Mouse (Mus musculus): ENCODE measurements around the gene Bmp5. TPM values are rescaled to one million over a fixed set of nuclear protein-coding genes. Genes with fewer than 3 reads are reported as not detected.

Bmp5 gene
- polyA plus RNA-seq (2012; fragmentation: generic; extraction: Trizol) = not detected

GRCm38 (mm10) chr9:75775129-75775845 is at the start of gene Bmp5:
Gene Bmp5, plus strand, starts transcription at chr9:75775364.
- H3ac ChIP-seq (ENCODE audit: control insufficient read depth, insufficient read length) = no peak within 1 kb of the TSS
- H3K36me3 ChIP-seq (ENCODE audit: control insufficient read depth, insufficient read depth) = no peaks in the 10 kb centered on the region
- TF ChIP-seq TCF3 (IDR thresholded peaks at IDR 0.05; ENCODE audit: insufficient read length, low read depth) (no peak), USF1 (IDR thresholded peaks at IDR 0.05; ENCODE audit: low read depth) (no peak), POLR2AphosphoS2 (IDR thresholded peaks at IDR 0.05; ENCODE audit: insufficient read length, low read depth) (no peak), MYOD1 (IDR thresholded peaks at IDR 0.05; ENCODE audit: control insufficient read depth in 1 of 3, insufficient read length in 2 of 3, low read depth in 2 of 3) (no peak), POLR2A (IDR thresholded peaks at IDR 0.05; ENCODE audit: insufficient read length, low read depth) (no peak), CEBPB (IDR thresholded peaks at IDR 0.05; ENCODE audit: insufficient read depth, poor library complexity, severe bottlenecking) (no peak), E2F4 (IDR thresholded peaks at IDR 0.05; ENCODE audit: insufficient read depth) (no peak), TCF12 (IDR thresholded peaks at IDR 0.05; ENCODE audit: insufficient read depth, poor library complexity, severe bottlenecking) (no peak), MAX (IDR thresholded peaks at IDR 0.05; ENCODE audit: low read depth) (no peak), SRF (IDR thresholded peaks at IDR 0.05; ENCODE audit: control insufficient read depth, insufficient read length, low read depth) (no peak), REST (IDR thresholded peaks at IDR 0.05; ENCODE audit: insufficient read depth, insufficient read length) (no peak), MYOG (IDR thresholded peaks at IDR 0.05; ENCODE audit: control insufficient read depth in 1 of 3, insufficient read depth in 1 of 3, insufficient read length in 2 of 3, low read depth in 2 of 3) (no peak)
- H3K79me2 ChIP-seq (ENCODE audit: control insufficient read depth, insufficient read depth) = no peaks in the 10 kb centered on the region
- no peaks in the 10 kb centered on the region for H3K27me3 ChIP-seq (ENCODE audit: control insufficient read depth, insufficient read depth, insufficient read length)
- no peak within 1 kb of the TSS for H3K4me3 ChIP-seq
- H3K4me2 ChIP-seq (ENCODE audit: low read depth) = no peak within 1 kb of the TSS

GRCm38 (mm10) chr9:75760075-75760474 is 15.1 kb upstream of the Bmp5 start:
- TF ChIP-seq TCF3 (IDR thresholded peaks at IDR 0.05; ENCODE audit: insufficient read length, low read depth) (no peak), REST (IDR thresholded peaks at IDR 0.05; ENCODE audit: insufficient read depth, insufficient read length) (no peak), MYOG (IDR thresholded peaks at IDR 0.05; ENCODE audit: control insufficient read depth in 1 of 3, insufficient read depth in 1 of 3, insufficient read length in 2 of 3, low read depth in 2 of 3) (no peak), CEBPB (IDR thresholded peaks at IDR 0.05; ENCODE audit: insufficient read depth, poor library complexity, severe bottlenecking) (no peak), SRF (IDR thresholded peaks at IDR 0.05; ENCODE audit: control insufficient read depth, insufficient read length, low read depth) (no peak), POLR2AphosphoS2 (IDR thresholded peaks at IDR 0.05; ENCODE audit: insufficient read length, low read depth) (no peak), E2F4 (IDR thresholded peaks at IDR 0.05; ENCODE audit: insufficient read depth) (no peak), USF1 (IDR thresholded peaks at IDR 0.05; ENCODE audit: low read depth) (no peak), POLR2A (IDR thresholded peaks at IDR 0.05; ENCODE audit: insufficient read length, low read depth) (no peak), MYOD1 (IDR thresholded peaks at IDR 0.05; ENCODE audit: control insufficient read depth in 1 of 3, insufficient read length in 2 of 3, low read depth in 2 of 3) (no peak), TCF12 (IDR thresholded peaks at IDR 0.05; ENCODE audit: insufficient read depth, poor library complexity, severe bottlenecking) (no peak), MAX (IDR thresholded peaks at IDR 0.05; ENCODE audit: low read depth) (no peak)
- no peak overlapping the region for H3K4me2 ChIP-seq (ENCODE audit: low read depth)
- no peak overlapping the region for H3ac ChIP-seq (ENCODE audit: control insufficient read depth, insufficient read length)
- no peaks in the 10 kb centered on the region for H3K36me3 ChIP-seq (ENCODE audit: control insufficient read depth, insufficient read depth)
- H3K4me3 ChIP-seq = no peak overlapping the region
- H3K27me3 ChIP-seq (ENCODE audit: control insufficient read depth, insufficient read depth, insufficient read length) = no peaks in the 10 kb centered on the region
- no peaks in the 10 kb centered on the region for H3K79me2 ChIP-seq (ENCODE audit: control insufficient read depth, insufficient read depth)

- Histone ChIP-seq H3K79me2 (ENCODE audit: control insufficient read depth, insufficient read depth) (no peaks in the 10 kb centered on the region), H3K27me3 (ENCODE audit: control insufficient read depth, insufficient read depth, insufficient read length) (no peaks in the 10 kb centered on the region), H3K36me3 (ENCODE audit: control insufficient read depth, insufficient read depth) (no peaks in the 10 kb centered on the region), H3K4me2 (ENCODE audit: low read depth) (no peak overlapping the region), H3ac (ENCODE audit: control insufficient read depth, insufficient read length) (no peak overlapping the region), H3K4me3 (no peak overlapping the region)
- TF ChIP-seq REST (IDR thresholded peaks at IDR 0.05; ENCODE audit: insufficient read depth, insufficient read length) (no peak), MYOD1 (IDR thresholded peaks at IDR 0.05; ENCODE audit: control insufficient read depth in 1 of 3, insufficient read length in 2 of 3, low read depth in 2 of 3) (no peak), TCF3 (IDR thresholded peaks at IDR 0.05; ENCODE audit: insufficient read length, low read depth) (no peak), POLR2A (IDR thresholded peaks at IDR 0.05; ENCODE audit: insufficient read length, low read depth) (no peak), CEBPB (IDR thresholded peaks at IDR 0.05; ENCODE audit: insufficient read depth, poor library complexity, severe bottlenecking) (no peak), TCF12 (IDR thresholded peaks at IDR 0.05; ENCODE audit: insufficient read depth, poor library complexity, severe bottlenecking) (no peak), SRF (IDR thresholded peaks at IDR 0.05; ENCODE audit: control insufficient read depth, insufficient read length, low read depth) (no peak), POLR2AphosphoS2 (IDR thresholded peaks at IDR 0.05; ENCODE audit: insufficient read length, low read depth) (no peak), MAX (IDR thresholded peaks at IDR 0.05; ENCODE audit: low read depth) (no peak), MYOG (IDR thresholded peaks at IDR 0.05; ENCODE audit: control insufficient read depth in 1 of 3, insufficient read depth in 1 of 3, insufficient read length in 2 of 3, low read depth in 2 of 3) (no peak), USF1 (IDR thresholded peaks at IDR 0.05; ENCODE audit: low read depth) (no peak), E2F4 (IDR thresholded peaks at IDR 0.05; ENCODE audit: insufficient read depth) (no peak)
Observed at GRCm38 (mm10) chr9:75761567-75761966, 13.6 kb upstream of the Bmp5 start.

GRCm38 (mm10) chr9:75762487-75762886 is 12.7 kb upstream of the Bmp5 start:
- Histone ChIP-seq H3K36me3 (ENCODE audit: control insufficient read depth, insufficient read depth) (no peaks in the 10 kb centered on the region), H3ac (ENCODE audit: control insufficient read depth, insufficient read length) (no peak overlapping the region), H3K4me2 (ENCODE audit: low read depth) (no peak overlapping the region), H3K27me3 (ENCODE audit: control insufficient read depth, insufficient read depth, insufficient read length) (no peaks in the 10 kb centered on the region), H3K4me3 (no peak overlapping the region), H3K79me2 (ENCODE audit: control insufficient read depth, insufficient read depth) (no peaks in the 10 kb centered on the region)
- TF ChIP-seq MYOG (IDR thresholded peaks at IDR 0.05; ENCODE audit: control insufficient read depth in 1 of 3, insufficient read depth in 1 of 3, insufficient read length in 2 of 3, low read depth in 2 of 3) = no peak
- no peak for TF ChIP-seq REST (IDR thresholded peaks at IDR 0.05; ENCODE audit: insufficient read depth, insufficient read length)
- TF ChIP-seq CEBPB (IDR thresholded peaks at IDR 0.05; ENCODE audit: insufficient read depth, poor library complexity, severe bottlenecking) = no peak
- TF ChIP-seq POLR2AphosphoS2 (IDR thresholded peaks at IDR 0.05; ENCODE audit: insufficient read length, low read depth) = no peak
- no peak for TF ChIP-seq MAX (IDR thresholded peaks at IDR 0.05; ENCODE audit: low read depth)
- no peak for TF ChIP-seq SRF (IDR thresholded peaks at IDR 0.05; ENCODE audit: control insufficient read depth, insufficient read length, low read depth)
- no peak for TF ChIP-seq TCF3 (IDR thresholded peaks at IDR 0.05; ENCODE audit: insufficient read length, low read depth)
- no peak for TF ChIP-seq TCF12 (IDR thresholded peaks at IDR 0.05; ENCODE audit: insufficient read depth, poor library complexity, severe bottlenecking)
- TF ChIP-seq E2F4 (IDR thresholded peaks at IDR 0.05; ENCODE audit: insufficient read depth) = no peak
- no peak for TF ChIP-seq MYOD1 (IDR thresholded peaks at IDR 0.05; ENCODE audit: control insufficient read depth in 1 of 3, insufficient read length in 2 of 3, low read depth in 2 of 3)
- TF ChIP-seq USF1 (IDR thresholded peaks at IDR 0.05; ENCODE audit: low read depth) = no peak
- TF ChIP-seq POLR2A (IDR thresholded peaks at IDR 0.05; ENCODE audit: insufficient read length, low read depth) = no peak

Measured in myocyte (in vitro differentiated cells).